Mouse (Mus musculus) lung, adult 2 months (tissue): ENCODE data around the gene Ankrd44.

Experiments
- CTCF ChIP-seq: fragments of 200-500 bp; IDR thresholded peaks from 2 replicates; pipeline ENCODE4 v1.5.1; 2011; ENCODE audit warnings: mild to moderate bottlenecking, low read length, control low read depth; ENCODE audit not compliant: insufficient read depth
- POLR2A ChIP-seq: fragments of 200-500 bp; IDR thresholded peaks from 2 replicates; pipeline ENCODE4 v1.6.1; 2011; ENCODE audit warnings: low read depth, mild to moderate bottlenecking, control low read depth, low read length, borderline replicate concordance; ENCODE audit errors: extremely low read depth

DNA sequence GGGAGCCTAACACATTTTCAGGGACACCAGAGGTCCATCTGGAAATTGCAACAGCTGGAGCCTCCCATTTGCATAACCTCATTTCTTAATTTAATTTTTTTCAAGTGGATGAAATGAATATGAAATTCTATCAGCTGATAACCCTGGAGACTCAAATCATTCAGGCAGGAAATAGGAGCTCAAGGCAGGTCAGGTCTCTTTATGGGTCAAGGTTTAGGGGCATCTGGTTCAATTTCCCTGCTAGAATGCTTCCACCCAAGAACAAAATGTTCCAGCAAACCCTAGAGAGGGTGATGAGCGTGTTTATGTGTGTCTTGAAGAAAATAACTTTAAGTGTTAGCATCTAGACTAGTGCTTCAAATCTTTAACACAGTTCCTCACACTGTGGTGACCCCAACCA is 248.2 kb downstream of the Ankrd44 start:
- no peak for TF ChIP-seq CTCF
- no peak for TF ChIP-seq POLR2A
